Mouse (Mus musculus) lung, embryonic 16.5 days (tissue): ENCODE data around the gene Slc16a10. TPM values are rescaled to one million over a fixed set of nuclear protein-coding genes. Genes with fewer than 3 reads are reported as not detected.

Experiments used
- ATAC-seq: fragments of 200-750 bp; cut with Nextera tagmentation; 2 replicates; pipeline ENCODE4 v1.8.0; 2017; ENCODE audit warnings: low read depth, mild to moderate bottlenecking, moderate library complexity
- H3K27ac ChIP-seq: fragments of 300-500 bp; sonication (generic); 2 replicates; pipeline ENCODE4 v1.5.1; 2014; ENCODE audit warnings: mild to moderate bottlenecking, control low read depth, low read length
- H3K27me3 ChIP-seq: fragments of 300-500 bp; sonication (generic); 2 replicates; pipeline ENCODE4 v1.6.1; 2014; ENCODE audit warnings: low read depth, low read length, mixed read lengths; ENCODE audit not compliant: control insufficient read depth, insufficient read depth
- H3K36me3 ChIP-seq: fragments of 300-500 bp; sonication (generic); 2 replicates; pipeline ENCODE4 v1.6.1; 2014; ENCODE audit warnings: low read length; ENCODE audit not compliant: control insufficient read depth, insufficient read depth
- H3K4me1 ChIP-seq: fragments of 300-500 bp; sonication (generic); replicated peaks from 2 replicates; pipeline ENCODE4 v1.6.1; 2014; ENCODE audit warnings: low read length, mixed read lengths; ENCODE audit not compliant: control insufficient read depth, insufficient read depth
- H3K4me2 ChIP-seq: fragments of 300-500 bp; sonication (generic); 2 replicates; pipeline ENCODE4 v1.6.1; 2014; ENCODE audit warnings: low read depth, low read length, control low read depth
- H3K4me3 ChIP-seq: fragments of 300-500 bp; sonication (generic); 2 replicates; pipeline ENCODE4 v1.5.1; 2014; ENCODE audit warnings: mild to moderate bottlenecking, low read length, control low read depth
- H3K9ac ChIP-seq: fragments of 300-500 bp; sonication (generic); 2 replicates; pipeline ENCODE4 v1.6.1; 2014; ENCODE audit warnings: low read length, control low read depth
- H3K9me3 ChIP-seq: fragments of 300-500 bp; sonication (generic); 2 replicates; pipeline ENCODE4 v1.6.1; 2016; ENCODE audit warnings: low read length; ENCODE audit not compliant: control insufficient read depth
- WGBS: fragments of 180-500 bp; shearing (Covaris S2); extraction: QIAGEN DNeasy Blood & Tissue Kit; methylation state at CpG from one replicate; pipeline ENCODE4 v1.1.7; 2014; 5-methylcytosine and 5-hydroxymethylcytosine counted together
- polyA plus RNA-seq: library from polyadenylated mRNA; unstranded; fragments of >200 nt; fragmentation: Nextera tagmentation; extraction: Ambion mirVana; gene quantifications from 2 replicates; pipeline ENCODE4 v1.2.1, GENCODE M21; 2015

Slc16a10 gene
- polyA plus RNA-seq, 1 experiment from 2014 or later = 5.0 TPM

- no peak overlapping the region for H3K9ac ChIP-seq
- no peak overlapping the region for H3K27ac ChIP-seq
- no peaks in the 10 kb centered on the region for H3K9me3 ChIP-seq
- no peaks in the 10 kb centered on the region for H3K4me1 ChIP-seq
- no peak overlapping the region for H3K4me2 ChIP-seq
- no peaks in the 10 kb centered on the region for H3K36me3 ChIP-seq
- no peaks in the 10 kb centered on the region for H3K27me3 ChIP-seq
- ATAC-seq = no peak
- no peak overlapping the region for H3K4me3 ChIP-seq
- WGBS = 92% methylated on average over 6 of the region's 6 CpGs
These were observed 107.1 kb downstream of the Slc16a10 start for GRCm38 (mm10) chr10:40034956-40035355.

DNA sequence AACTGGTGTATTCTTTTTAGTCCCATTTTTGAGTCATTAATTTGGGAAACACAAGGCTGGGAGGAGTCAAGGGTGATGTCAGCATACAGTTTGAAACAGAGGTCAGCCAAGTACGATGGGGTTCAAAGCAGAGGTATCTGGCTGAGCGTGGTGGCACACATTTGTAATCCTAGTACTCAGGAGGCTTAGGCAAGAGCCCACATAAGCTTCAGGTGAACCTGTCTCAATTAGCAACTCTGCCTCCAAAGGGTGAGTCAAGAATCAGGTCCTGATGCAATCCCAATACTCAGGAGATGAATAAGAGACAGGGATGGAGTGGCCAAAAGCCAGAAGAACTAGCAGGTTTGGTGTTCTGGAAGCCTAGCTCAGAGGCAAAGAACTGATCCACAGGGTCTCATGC, 109.2 kb downstream of the Slc16a10 start:
- ATAC-seq = no peak
- H3K27me3 ChIP-seq = no peaks in the 10 kb centered on the region
- no peak overlapping the region for H3K4me2 ChIP-seq
- no peaks in the 10 kb centered on the region for H3K4me1 ChIP-seq
- H3K9ac ChIP-seq = no peak overlapping the region
- no peak overlapping the region for H3K4me3 ChIP-seq
- no peaks in the 10 kb centered on the region for H3K36me3 ChIP-seq
- no peak overlapping the region for H3K27ac ChIP-seq
- 68% methylated on average over 2 of the region's 2 CpGs for WGBS
- no peaks in the 10 kb centered on the region for H3K9me3 ChIP-seq

GRCm38 (mm10) chr10:40030716-40031115, 111.3 kb downstream of the Slc16a10 start:
- WGBS = 86% methylated on average over 6 of the region's 6 CpGs
- H3K9ac ChIP-seq = no peak overlapping the region
- no peaks in the 10 kb centered on the region for H3K27me3 ChIP-seq

DNA sequence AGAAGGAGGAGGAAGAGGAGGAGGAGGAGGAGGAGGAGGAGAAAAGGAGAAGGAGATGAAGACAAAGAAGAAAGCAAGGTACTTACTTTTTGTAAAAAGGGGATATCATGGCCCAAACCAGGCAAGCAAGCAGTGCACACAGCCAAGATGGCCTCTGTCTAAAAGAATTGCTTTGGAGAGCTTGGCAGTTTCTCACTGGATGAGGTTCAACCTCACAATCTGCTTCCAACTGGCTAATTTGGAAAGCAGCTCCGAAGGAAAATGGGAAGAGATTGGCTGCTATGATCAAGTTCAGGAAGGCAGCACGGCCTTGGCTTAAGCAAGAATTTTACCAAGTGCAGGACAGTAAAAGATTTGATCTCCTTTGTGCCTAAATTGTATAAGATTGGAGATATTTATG, 112.4 kb downstream of the Slc16a10 start:
- H3K4me2 ChIP-seq = no peak overlapping the region
- 72% methylated on average over 2 of the region's 2 CpGs for WGBS
- H3K36me3 ChIP-seq = no peaks in the 10 kb centered on the region
- H3K9ac ChIP-seq = no peak overlapping the region
- H3K4me1 ChIP-seq = peaks cover 4% of the 10 kb centered on the region
- no peak for ATAC-seq
- H3K27me3 ChIP-seq = no peaks in the 10 kb centered on the region
- no peak overlapping the region for H3K4me3 ChIP-seq
- H3K9me3 ChIP-seq = no peaks in the 10 kb centered on the region
- no peak overlapping the region for H3K27ac ChIP-seq

More at GRCm38 (mm10) chr10:40030716-40031115, 111.3 kb downstream of the Slc16a10 start:
- Histone ChIP-seq H3K4me3 (no peak overlapping the region), H3K36me3 (no peaks in the 10 kb centered on the region), H3K4me2 (no peak overlapping the region), H3K9me3 (no peaks in the 10 kb centered on the region), H3K4me1 (no peaks in the 10 kb centered on the region), H3K27ac (no peak overlapping the region)
- no peak for ATAC-seq

DNA sequence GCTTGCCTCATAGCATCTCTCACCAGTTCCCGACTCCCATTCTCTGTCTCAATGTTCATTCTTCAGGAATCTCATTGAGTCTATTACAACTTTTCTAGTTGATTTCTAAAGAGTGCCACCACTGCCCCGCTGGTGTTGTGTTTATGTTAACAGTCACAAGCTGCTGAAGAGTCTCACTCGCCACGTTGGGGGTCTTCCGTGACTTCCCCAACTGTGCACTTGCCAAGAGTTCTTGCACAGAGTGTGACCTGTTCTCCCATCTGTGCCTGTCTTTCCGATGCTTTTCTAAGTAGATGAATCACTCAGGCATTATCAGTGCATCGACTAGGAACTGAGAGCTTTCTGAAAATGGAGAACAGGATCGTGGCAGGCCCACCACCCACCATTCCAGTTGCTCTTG, 114.0 kb downstream of the Slc16a10 start:
- ATAC-seq = no peak
- WGBS = 43% methylated on average over 8 of the region's 8 CpGs
- no peak overlapping the region for H3K4me3 ChIP-seq
- no peak overlapping the region for H3K9ac ChIP-seq
- H3K27ac ChIP-seq = no peak overlapping the region
- H3K9me3 ChIP-seq = no peaks in the 10 kb centered on the region
- H3K36me3 ChIP-seq = no peaks in the 10 kb centered on the region
- peaks cover 2% of the 10 kb centered on the region; the same call in 1 of the 2 replicates for H3K27me3 ChIP-seq
- no peak overlapping the region for H3K4me2 ChIP-seq
- peaks cover 4% of the 10 kb centered on the region for H3K4me1 ChIP-seq

DNA sequence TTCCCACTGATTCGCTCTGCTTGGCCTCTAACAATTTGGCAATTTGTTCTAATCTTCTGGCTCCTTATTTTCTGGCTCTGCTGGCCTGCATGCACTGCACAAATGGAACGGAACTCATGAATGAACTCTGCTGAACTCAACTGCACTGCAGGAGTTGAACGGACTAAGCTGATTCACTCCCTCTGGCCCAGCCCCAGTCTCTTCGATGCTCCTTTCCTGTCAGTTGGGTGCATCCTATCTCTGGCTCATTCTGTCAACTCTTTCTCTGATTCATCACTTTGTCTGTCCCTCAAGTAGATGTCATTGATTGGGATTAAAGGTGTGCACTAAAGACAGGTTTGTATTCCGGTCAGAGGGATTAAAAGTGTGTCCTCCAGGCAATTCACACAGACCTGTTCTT, 115.5 kb downstream of the Slc16a10 start:
- no peak overlapping the region for H3K27ac ChIP-seq
- peaks cover 4% of the 10 kb centered on the region for H3K4me1 ChIP-seq
- H3K36me3 ChIP-seq = no peaks in the 10 kb centered on the region
- peaks cover 5% of the 10 kb centered on the region for H3K27me3 ChIP-seq
- no peak overlapping the region for H3K4me3 ChIP-seq
- no peaks in the 10 kb centered on the region for H3K9me3 ChIP-seq
- H3K4me2 ChIP-seq = no peak overlapping the region
- ATAC-seq = no peak
- no peak overlapping the region for H3K9ac ChIP-seq
- 90% methylated on average over 5 of the region's 5 CpGs for WGBS

DNA sequence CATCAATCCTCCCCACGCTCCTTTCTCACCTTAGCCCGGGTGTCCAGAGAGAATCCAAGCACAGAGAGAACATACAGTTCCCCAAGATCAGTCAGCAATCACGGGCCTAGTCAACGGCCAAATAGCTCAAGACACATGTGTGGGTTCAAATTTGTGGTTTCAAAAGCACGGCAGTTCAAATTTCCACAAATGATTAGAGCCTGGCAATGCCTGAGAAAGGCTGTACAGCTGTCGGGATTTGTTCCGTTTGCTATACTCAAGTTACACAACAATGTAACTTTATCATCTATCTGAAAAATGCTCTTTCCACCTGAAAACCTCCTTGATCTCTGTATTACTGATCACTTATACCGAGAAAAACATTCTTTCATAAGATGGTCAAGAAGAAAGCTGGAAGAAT, 116.5 kb downstream of the Slc16a10 start:
- Histone ChIP-seq H3K4me3 (peak overlapping the region; percentile 67; the same call in 1 of the 2 replicates), H3K9ac (no peak overlapping the region), H3K4me2 (peak overlapping the region; percentile 99), H3K9me3 (no peaks in the 10 kb centered on the region), H3K27ac (no peak overlapping the region), H3K36me3 (no peaks in the 10 kb centered on the region), H3K27me3 (peaks cover 5% of the 10 kb centered on the region), H3K4me1 (peaks cover 4% of the 10 kb centered on the region)
- WGBS = 50% methylated on average over 8 of the region's 8 CpGs
- ATAC-seq = no peak

DNA sequence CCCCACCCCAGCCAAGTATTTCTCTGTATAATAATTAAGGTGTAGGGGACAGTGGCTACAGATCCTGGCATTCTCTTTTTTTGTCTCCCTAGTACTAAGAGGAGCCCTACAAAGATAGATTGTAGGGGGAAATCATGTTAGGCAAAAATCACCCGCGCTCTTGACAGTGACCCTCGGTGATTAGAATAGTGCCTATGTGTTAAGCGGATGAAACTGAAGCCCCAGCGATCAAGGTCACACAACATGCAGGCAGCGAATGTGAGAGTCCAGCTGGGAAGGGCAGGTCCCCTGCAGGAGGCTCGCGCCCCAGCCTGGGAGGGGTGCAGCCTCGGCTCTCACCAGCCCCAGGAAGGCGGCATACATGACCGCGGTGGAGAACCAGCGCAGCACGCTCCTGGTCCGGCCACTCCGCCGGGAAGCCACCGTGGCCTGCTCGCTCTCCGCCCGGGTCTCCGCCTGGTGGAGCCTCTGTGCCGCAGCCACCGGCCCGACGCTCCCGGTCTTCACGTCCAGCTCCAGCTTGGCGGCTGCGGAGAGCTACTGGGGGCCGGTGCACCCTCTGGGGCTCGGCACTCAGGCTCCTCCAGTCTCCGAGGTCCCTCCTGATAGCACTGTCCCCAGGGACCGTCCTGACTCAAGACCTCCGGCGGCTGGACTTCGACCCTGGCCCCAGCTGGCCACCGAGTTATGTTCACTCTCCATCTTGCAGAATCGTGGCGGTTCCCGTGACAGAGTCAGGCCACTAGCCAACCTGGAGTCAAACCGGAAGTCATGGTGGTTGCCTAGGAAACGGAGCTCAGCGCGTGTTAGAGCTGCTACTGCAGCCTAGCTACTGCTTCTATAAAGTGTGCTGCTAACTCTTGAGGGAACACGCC, 117.3 kb downstream of the Slc16a10 start, which contains the start of gene Mfsd4b1:
Mfsd4b1 (minus strand) TSS at position 715 of the 875 bp plus-strand sequence.
- Histone ChIP-seq H3K27ac (no peak within 1 kb of the TSS), H3K4me1 (peaks cover 4% of the 10 kb centered on the region), H3K9me3 (no peaks in the 10 kb centered on the region), H3K27me3 (peaks cover 5% of the 10 kb centered on the region), H3K4me2 (peak within 1 kb of the TSS; percentile 99), H3K36me3 (no peaks in the 10 kb centered on the region), H3K4me3 (peak within 1 kb of the TSS; percentile 67), H3K9ac (peak within 1 kb of the TSS; percentile 67)
- ATAC-seq = peak; percentile 94
- WGBS = 1% methylated on average over 46 of the region's 46 CpGs

DNA sequence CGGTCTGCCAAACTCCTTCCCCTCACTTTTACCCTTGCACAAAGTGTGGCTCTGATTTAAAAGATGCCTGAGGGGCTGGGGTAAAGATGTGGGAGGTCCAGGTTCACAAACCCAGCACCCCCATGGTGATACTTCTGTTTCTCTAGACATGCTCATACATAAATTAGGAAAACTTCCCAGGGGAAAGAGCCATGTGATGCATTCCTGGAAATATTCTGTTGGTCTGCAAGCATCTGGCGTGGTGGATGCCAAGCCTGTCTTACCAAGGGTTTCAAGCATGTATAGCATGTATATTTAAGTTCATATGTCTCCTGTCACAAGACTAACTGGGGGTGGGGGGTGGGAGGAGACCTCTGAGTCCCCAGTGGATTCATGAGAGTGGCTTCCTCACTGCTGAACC, 121.7 kb downstream of the Slc16a10 start:
- no peaks in the 10 kb centered on the region for H3K36me3 ChIP-seq
- H3K4me1 ChIP-seq = peaks cover 2% of the 10 kb centered on the region
- no peak overlapping the region for H3K4me2 ChIP-seq
- no peak for ATAC-seq
- peaks cover 5% of the 10 kb centered on the region for H3K27me3 ChIP-seq
- 62% methylated on average over 2 of the region's 2 CpGs for WGBS
- H3K9me3 ChIP-seq = no peaks in the 10 kb centered on the region
- no peak overlapping the region for H3K27ac ChIP-seq
- no peak overlapping the region for H3K4me3 ChIP-seq
- no peak overlapping the region for H3K9ac ChIP-seq
